Mouse (Mus musculus) frontal cortex, postnatal 36 days (tissue): ENCODE measurements around the gene Chaf1b.

Experiments
- DNase-seq, 2 experiments: peaks; one replicate each; pipeline ENCODE4 v3.0.0; 2022; ENCODE audit warnings: low spot score in 2 of 2

The Chaf1b gene

DNA sequence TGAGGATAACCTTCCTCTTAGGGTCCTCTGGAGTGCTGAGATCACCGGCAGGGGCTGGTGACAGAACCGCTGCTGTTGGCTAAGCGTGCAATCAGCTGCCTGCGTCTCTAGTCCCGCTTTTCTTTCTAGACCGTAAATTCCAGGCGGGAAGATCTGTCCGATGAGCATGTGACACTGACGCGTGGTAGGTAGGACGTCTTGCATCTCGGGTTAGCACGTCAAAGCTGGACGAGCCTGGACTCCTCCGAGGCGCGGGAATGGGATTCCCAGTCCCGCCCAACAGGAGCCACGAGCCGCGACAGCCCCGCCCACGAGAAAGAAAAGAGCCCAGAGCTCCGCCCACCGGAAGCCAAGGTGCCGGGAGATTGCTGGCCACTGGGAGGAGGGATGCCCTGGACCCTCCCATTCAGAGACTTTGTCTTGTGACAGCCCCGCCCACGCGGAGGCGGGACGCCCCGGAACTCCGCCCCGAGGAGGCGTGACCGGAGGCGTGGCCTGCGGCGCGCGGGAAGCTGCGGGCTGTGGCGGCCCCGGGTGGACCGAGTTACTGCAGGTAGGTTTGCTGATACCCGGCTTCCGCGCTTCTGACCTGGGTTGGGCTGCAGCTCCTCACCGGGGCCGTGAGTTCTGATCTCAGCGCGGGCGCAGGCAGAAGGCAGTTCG is at the start of gene Chaf1b:
TSS of gene Chaf1b (plus strand) at position 479 of the 663 bp plus-strand sequence.
- peak; percentile 83 to 94 for DNase-seq

- no peak for DNase-seq
Measured at GRCm38 (mm10) chr16:93834076-93834475, 49.6 kb upstream of the Chaf1b start.

DNA sequence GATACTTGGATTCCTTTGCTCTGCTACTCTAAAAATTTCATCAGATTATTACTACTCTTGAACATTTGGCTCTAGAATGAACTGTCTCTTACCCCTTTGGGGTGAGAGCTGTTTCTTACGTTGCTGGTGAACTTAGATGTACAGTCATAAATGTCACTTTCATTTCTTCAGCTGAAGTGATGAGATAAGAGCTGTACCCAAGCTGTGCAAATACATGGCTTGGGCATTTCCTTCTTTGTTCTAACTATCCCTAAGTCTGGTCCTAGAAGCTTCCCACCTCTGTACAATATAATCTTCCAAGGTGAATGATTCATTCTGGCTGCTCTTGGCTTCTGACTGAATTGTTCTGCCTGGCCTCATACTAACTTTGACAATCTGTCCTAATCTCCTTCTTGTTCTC is 44.7 kb upstream of the Chaf1b start:
- DNase-seq = no peak

GRCm38 (mm10) chr16:93850527-93850926 is 33.2 kb upstream of the Chaf1b start:
- no peak for DNase-seq

DNA sequence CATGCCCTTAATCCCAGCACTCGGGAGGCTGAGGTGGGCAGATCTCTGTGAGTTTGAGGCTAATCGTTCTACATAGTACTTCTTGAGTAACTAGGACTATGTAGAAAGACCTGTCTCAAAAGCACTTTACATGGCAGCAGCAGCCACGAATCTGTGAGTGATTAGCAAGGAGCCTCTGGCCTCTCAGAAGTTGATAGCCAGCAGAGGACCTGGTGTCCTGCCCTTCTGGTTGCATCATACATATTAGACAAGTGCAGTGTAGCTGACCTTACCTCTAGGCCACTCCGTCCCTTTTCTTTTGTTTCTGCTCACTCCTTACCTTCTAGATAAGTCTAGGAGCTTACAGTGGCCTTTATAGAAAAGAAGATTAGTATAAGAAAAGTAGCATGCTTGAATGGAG is 23.7 kb upstream of the Chaf1b start:
- DNase-seq = no peak

GRCm38 (mm10) chr16:93860686-93861085 is 23.0 kb upstream of the Chaf1b start:
- DNase-seq = no peak

DNA sequence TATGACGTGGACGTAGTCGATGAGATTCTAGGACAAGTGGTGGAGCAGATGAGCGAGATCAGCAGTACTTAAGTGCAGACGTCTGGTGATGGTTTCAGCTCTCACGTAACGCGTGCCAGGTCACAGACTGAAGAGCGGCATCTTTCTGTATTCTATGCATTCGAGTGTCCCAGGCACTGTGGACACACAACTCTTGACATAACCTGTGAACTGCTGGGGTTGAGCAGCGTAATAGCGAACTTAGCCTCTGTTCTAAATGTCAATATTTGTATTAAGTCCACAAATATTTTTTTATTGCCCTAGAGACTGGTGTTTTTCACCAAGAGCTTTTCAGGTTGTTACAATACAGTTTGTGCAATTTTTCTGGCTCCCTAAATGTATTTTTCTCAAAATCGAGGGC is 8.9 kb upstream of the Chaf1b start:
- DNase-seq = no peak

- no peak for DNase-seq
Measured at GRCm38 (mm10) chr16:93877612-93878380, 5.9 kb upstream of the Chaf1b start.

DNA sequence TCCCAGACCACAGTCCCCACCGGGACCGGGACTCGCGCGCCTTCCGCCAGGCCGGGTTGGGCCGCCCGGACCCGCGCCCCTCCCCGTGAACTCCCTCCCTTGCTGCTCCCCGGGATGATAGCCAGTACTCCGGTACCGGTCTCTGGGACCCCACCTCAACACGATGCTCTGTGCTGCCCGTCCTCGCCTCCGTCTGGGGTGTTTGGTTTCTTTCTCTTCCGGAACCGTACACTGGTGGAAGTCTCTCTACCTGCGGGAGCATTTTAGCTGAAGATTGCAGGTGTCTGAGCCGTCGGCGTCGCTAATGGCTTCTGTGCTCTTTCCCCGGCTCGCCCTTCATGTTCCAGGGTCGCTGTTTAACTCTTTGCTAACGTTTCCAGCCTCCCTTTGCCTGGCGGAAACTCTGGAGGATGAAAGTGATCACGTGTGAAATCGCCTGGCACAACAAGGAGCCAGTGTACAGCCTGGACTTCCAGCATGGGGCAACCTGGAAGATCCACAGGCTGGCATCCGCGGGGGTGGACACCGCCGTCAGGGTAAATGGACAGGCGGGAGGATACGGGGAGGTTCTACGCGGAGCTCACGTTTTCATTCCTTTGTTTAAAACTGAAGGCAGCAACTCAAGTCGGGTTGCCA is 503 bp downstream of the Chaf1b start:
- DNase-seq = no peak

GRCm38 (mm10) chr16:93884722-93885113 is 1.0 kb downstream of the Chaf1b start:
- no peak for DNase-seq

DNA sequence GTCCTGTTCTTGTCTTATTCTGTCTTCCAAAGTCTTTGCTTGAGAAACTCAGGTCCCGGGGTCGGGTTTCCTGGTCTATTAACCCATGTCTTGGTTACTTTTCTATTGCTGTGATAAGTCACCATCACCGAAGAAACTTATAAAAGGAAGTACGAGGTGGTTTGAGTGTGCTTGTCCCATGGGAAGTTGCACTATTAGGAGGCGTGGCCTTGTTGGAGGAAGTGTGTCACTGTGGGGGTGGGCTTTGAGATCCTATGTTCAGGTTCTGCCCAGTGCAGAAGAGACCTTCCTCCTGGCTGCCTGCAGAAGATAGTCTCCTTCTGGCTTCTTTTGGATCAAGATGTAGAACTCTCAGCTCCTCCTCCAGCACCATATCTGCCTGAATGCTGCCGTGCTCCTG is 4.8 kb downstream of the Chaf1b start:
- DNase-seq = no peak

GRCm38 (mm10) chr16:93890948-93891604 is 7.4 kb downstream of the Chaf1b start:
- DNase-seq = no peak

DNA sequence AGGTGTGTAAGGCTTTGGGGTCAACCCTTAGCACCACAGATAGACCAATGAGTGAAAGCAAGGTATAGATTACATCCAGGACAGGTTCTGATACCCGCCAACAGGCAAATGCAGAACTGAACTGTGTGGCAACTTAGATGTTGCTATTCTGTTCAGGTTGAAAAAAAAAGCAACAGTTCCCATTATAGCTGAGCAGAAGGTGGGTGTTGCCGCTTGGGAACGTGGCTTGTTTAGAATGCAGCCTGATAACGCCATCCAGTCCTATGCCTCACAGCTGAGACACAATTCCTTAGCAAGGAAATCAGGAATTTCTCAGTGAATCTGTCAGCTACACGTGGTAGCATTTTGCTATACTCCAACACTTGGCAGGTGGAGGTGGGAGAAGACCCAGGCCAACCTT is 9.6 kb downstream of the Chaf1b start:
- peak in 1 of 2 experiments; percentile 38 for DNase-seq

DNA sequence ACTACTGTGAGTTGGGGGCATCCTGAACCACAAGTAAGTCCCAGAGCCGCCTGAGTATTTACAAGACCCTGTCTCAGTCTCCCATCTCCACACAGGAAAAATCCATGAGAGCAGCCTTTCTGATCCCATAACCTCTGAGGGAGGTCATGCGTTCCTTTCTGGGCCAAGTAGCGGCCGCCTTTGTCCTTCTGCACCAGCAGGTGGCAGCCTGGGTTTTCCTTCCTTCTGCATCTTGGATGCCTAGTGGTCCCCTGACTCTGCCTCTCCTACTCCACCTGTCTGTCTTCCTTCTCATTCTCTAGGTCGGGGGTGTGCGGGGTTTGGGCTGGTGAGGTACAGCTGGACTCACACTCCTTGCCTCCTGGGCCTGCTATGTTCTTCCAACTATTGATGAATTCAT is 19.3 kb downstream of the Chaf1b start:
- no peak for DNase-seq

GRCm38 (mm10) chr16:93906156-93907014 is 22.7 kb downstream of the Chaf1b start:
- DNase-seq = peak; percentile 59 to 77

DNA sequence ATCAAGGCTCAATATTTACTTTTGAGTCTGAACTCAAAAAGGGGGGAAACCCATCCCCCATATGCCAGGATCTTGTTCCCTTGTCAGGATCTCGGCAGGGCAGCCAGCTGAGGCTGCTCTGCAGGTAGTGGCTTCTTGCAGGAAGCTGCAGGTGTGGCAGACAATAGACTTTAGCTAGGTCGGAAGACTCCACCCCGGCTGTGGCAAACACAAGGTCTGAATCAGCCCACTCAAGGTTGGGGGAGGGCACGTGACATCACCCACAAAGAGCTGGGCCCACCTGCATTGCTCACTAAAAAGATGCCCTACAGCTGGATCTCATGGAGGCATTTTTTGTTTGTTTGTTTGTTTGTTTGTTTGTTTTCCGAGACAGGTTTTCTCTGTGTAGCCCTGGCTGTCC is 24.1 kb downstream of the Chaf1b start:
- DNase-seq = no peak

- DNase-seq = no peak
Measured at GRCm38 (mm10) chr16:93908196-93908595, 24.5 kb downstream of the Chaf1b start.

DNA sequence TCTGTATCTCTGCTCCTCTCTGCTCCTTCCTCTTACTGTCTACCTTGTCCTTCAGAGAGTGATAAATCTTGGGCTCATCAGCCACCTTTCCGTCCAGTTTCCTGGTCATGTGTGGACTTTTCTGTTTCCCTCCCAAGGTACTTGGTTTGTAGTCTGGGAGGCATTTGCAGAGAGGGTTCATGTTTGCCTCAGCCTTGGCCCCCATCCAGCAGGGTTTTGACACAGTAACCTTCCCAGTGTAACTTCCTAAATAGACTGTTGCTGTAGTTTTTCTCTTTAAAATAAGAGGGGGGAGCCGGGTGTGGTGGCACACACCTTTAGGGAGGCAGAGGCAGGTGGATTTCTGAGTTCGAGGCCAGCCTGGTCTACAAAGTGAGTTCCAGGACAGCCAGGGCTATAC is 26.2 kb downstream of the Chaf1b start:
- no peak for DNase-seq

- no peak for DNase-seq
Measured at GRCm38 (mm10) chr16:93910735-93911665, 27.3 kb downstream of the Chaf1b start.

- DNase-seq = no peak
Measured at GRCm38 (mm10) chr16:93912158-93912557, 28.5 kb downstream of the Chaf1b start.
